Mouse (Mus musculus) frontal cortex, postnatal 25 days (tissue): ENCODE measurements at regions not wholly inside any gene's neighbourhood (a gene's known extent, or its start where the extent isn't known, plus 50 kb on each side); places are given as distances from the start of the nearest gene placed in this dataset.
A peak's percentile ranks its signal among the peaks of the same experiment; 100 is the strongest.

Experiments
- DNase-seq, 2 experiments: peaks; one replicate each; pipeline ENCODE4 v3.0.0; 2022; ENCODE audit warnings: low spot score in 2 of 2

- DNase-seq: no peak
Observed at GRCm38 (mm10) chrX:23556271-23556670, 136.6 kb upstream of the Wdr44 start.

- peak in 1 of 2 experiments; percentile 4 for DNase-seq
Observed at GRCm38 (mm10) chrX:23565581-23565980, 127.3 kb upstream of the Wdr44 start.
